ENCODE assay signal across 7 mouse cellular contexts in the genomic region with DNA sequence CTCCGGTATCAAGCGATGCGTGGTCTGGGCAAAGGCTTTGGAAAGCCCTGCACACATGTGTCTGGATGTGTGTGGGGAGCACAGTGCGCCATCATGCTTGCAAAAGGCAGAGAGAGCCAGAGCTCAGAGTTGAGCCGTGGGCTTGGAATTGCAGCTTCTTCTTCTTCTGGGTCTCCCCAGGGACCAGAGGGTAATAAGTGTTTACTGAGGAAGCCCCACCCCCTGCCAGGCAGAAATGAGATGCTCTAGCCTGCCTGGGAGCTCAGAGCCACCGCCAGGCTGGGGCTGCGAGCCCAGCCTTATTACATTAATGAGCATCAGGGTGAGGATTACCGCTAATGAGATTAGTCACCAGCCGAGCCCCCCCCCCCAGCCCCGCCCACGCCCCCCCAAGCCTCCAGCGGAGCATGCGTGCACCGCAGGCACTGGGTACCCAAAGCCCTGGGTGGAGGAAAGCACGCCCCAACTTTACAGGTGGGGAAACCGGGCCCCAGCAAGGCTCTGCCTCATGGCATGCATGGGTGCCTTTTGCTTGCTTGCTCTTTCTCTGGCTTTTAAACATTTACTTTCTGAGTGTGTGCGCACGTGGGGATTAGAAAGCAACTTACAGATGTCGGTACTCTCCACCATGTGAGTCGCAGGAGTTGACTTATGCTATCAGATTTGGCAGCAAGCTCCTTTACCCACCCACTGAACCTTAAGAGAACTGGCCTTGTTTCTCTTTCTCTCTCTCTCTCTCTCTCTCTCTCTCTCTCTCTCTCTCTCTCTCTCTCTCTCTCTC. TPM values are rescaled to one million over a fixed set of nuclear protein-coding genes. Genes with fewer than 3 reads are reported as not detected.
DNase-seq lines count a peak whose midpoint lies in the region; ATAC-seq and TF ChIP-seq lines count a peak whose summit lies in the region.

No protein-coding gene starts in this region.

- peaks cover 19% of the 10 kb centered on the region for H3K27me3 ChIP-seq in forebrain, embryonic 16.5 days (replicated peaks; ENCODE audit: control insufficient read depth, insufficient read depth, low read length)
- H3K27me3 ChIP-seq in limb, embryonic 14.5 days (ENCODE audit: control insufficient read depth, insufficient read depth, low read length) = no peaks in the 10 kb centered on the region

- H3K9ac ChIP-seq in forebrain, embryonic 16.5 days (replicated peaks; ENCODE audit: low read depth, low read length) = 0 out of 2 replicates have a peak overlapping the region, but pooled peaks have one; percentile 17
- H3K9ac ChIP-seq in limb, embryonic 14.5 days (ENCODE audit: low read depth, low read length, severe bottlenecking) = no peak overlapping the region

- no peaks in the 10 kb centered on the region for H3K9me3 ChIP-seq in forebrain, embryonic 16.5 days (ENCODE audit: control insufficient read depth, low read length)
- no peaks in the 10 kb centered on the region for H3K9me3 ChIP-seq in limb, embryonic 14.5 days (ENCODE audit: control insufficient read depth, low read length)

- peak overlapping the region; percentile 8; the same call in 1 of the 2 replicates for H3K4me3 ChIP-seq in forebrain, embryonic 16.5 days (replicated peaks; ENCODE audit: low read length)
- H3K4me3 ChIP-seq in limb, embryonic 14.5 days (replicated peaks; ENCODE audit: low read length) = no peak overlapping the region

- peaks cover 20% of the 10 kb centered on the region for H3K4me1 ChIP-seq in forebrain, embryonic 16.5 days (replicated peaks; ENCODE audit: control insufficient read depth, insufficient read depth, low read length)
- peaks cover 29% of the 10 kb centered on the region for H3K4me1 ChIP-seq in limb, embryonic 14.5 days (ENCODE audit: control insufficient read depth, insufficient read depth, low read length)

- H3K27ac ChIP-seq in forebrain, embryonic 16.5 days (ENCODE audit: low read length) = no peak overlapping the region; the same call in 1 of the 2 replicates
- H3K27ac ChIP-seq in limb, embryonic 14.5 days (replicated peaks; ENCODE audit: low read depth, low read length) = no peak overlapping the region

- peak; percentile 32 for DNase-seq in 3T3-L1 (ENCODE audit: low read depth, low spot score)
- peak; percentile 71 for DNase-seq in A20 (ENCODE audit: low read depth, low spot score)
- DNase-seq in limb, embryonic 14.5 days (ENCODE audit: low spot score) = peak; percentile 51
- no peak for DNase-seq in spleen, adult 12 weeks (ENCODE audit: low spot score)
- DNase-seq in left cerebral cortex, adult 18-20 months (ENCODE audit: low spot score in 2 of 2) = no peak
- DNase-seq in thymus, postnatal 4 days = no peak

- H3K4me2 ChIP-seq in forebrain, embryonic 16.5 days (ENCODE audit: low read length) = peak overlapping the region; percentile 43
- peak overlapping the region; percentile 41; the same call in 1 of the 2 replicates for H3K4me2 ChIP-seq in limb, embryonic 14.5 days (replicated peaks; ENCODE audit: low read depth, low read length, severe bottlenecking)

- 2% methylated on average over 20 of the region's 20 CpGs for WGBS in forebrain, embryonic 16.5 days
- 14% methylated on average over 17 of the region's 20 CpGs for WGBS in limb, embryonic 14.5 days

- no peak for TF ChIP-seq POLR2A in limb, embryonic 14.5 days (IDR thresholded peaks at IDR 0.05; ENCODE audit: borderline replicate concordance, extremely low read depth, insufficient read depth, insufficient read length)

- H3K36me3 ChIP-seq in forebrain, embryonic 16.5 days (ENCODE audit: control insufficient read depth, insufficient read depth) = no peaks in the 10 kb centered on the region
- no peaks in the 10 kb centered on the region for H3K36me3 ChIP-seq in limb, embryonic 14.5 days (ENCODE audit: control insufficient read depth, insufficient read depth, low read length)

- peak; percentile 84 for ATAC-seq in forebrain, embryonic 16.5 days
- no peak for ATAC-seq in limb, embryonic 14.5 days (ENCODE audit: low FRiP score, low read depth)

RNA-seq across cellular contexts. Expression of a gene that starts 44.1 kb away (rescaled TPM):
- polyA plus RNA-seq in forebrain, embryonic 16.5 days (2015; fragmentation: Nextera tagmentation; extraction: Ambion mirVana) = 89.6 and 113 TPM in 2 replicates
- 89.5 and 146 TPM in 2 replicates for polyA plus RNA-seq in limb, embryonic 14.5 days (2012; rRNA removed)
- polyA plus RNA-seq in limb, embryonic 14.5 days (2014; fragmentation: Nextera tagmentation; extraction: Ambion mirVana) = 35.4 and 41.1 TPM in 2 replicates
- 100 to 1,000 TPM; 150 to 156 TPM for total RNA-seq in left cerebral cortex, adult 18-20 months (2021)

Comparison
In these comparisons a context has a peak if more than half of its experiments do, and no peak if none do; other contexts are left out.
1. DNase-seq: peak in 3T3-L1 (single experiment), A20 (single experiment) and limb, embryonic 14.5 days (single experiment); none in spleen, adult 12 weeks (single experiment), left cerebral cortex, adult 18-20 months (0 of 2) and thymus, postnatal 4 days (single experiment).